Mouse (Mus musculus) stomach, postnatal 0 days (tissue): ENCODE results near the gene AC129217.1.

Source experiments
- CTCF ChIP-seq: IDR thresholded peaks from 2 replicates; pipeline ENCODE4 v1.5.1; 2016; ENCODE audit warnings: antibody characterized with exemption, low read depth, mild to moderate bottlenecking, moderate library complexity
- EP300 ChIP-seq: optimal IDR thresholded peaks from 2 replicates; pipeline ENCODE3; 2016; ENCODE audit warnings: antibody characterized with exemption

GRCm38 (mm10) chr19:8859018-8859417 lies 29.4 kb downstream of the AC129217.1 start:
- TF ChIP-seq CTCF, result peak; percentile 70
- TF ChIP-seq EP300, result no peak
